Mouse (Mus musculus): ENCODE measurements around the gene Zfpl1.

Gene Zfpl1

DNA sequence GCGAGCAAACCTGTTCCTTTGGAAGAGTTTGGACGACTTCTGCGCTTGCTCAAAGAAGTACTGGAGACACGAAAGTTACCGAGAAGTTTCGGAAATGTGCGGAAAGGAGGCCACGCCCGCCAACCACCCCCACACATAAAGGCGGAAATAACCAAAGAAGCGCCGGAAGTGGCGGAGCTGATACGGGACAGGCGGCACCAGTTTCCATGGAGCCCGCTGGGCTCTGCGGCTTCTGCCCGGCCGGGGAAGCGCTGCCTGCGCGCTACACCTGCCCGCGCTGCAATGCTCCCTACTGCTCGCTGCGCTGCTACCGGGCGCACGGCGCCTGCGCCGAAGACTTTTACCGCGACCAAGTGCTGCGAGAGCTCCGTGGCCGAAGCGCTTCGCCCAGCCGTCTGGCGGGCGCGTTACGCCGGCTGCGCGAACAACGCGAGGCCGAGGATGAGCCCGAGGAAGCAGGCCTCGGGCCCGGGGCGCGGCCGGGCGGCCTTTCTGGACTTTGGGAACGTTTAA lies 23.7 kb downstream of the Zfpl1 start, which contains the start of gene Znhit2:
TSS of gene Znhit2 (plus strand) at position 172 of the 513 bp plus-strand sequence.
- in situ Hi-C loops (cut with MboI, MseI), result no loop called here

DNA sequence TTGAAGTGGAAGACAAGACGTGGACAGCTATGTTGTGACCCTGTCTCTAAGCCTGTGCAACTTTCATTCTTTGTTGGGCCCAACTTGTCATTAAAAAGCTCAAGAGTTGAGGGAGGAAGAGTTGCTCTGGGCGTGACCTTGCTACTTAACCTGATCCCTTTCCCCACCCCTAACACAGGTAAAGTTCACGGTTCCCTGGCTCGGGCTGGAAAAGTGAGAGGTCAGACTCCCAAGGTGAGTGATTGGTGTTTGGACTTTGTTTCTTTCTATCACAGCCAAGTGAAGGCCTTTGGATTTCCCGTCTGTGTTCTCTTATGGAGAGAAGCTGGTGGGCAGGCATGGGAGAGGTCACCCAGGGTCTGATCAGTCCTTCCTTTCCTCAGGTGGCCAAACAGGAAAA lies 25.8 kb downstream of the Zfpl1 start:
- in situ Hi-C loops (cut with MboI, MseI), result loop anchor here (5.0 kb wide), 1 partner anchor 58 kb away; the partner anchor contains the start of gene Sac3d1

DNA sequence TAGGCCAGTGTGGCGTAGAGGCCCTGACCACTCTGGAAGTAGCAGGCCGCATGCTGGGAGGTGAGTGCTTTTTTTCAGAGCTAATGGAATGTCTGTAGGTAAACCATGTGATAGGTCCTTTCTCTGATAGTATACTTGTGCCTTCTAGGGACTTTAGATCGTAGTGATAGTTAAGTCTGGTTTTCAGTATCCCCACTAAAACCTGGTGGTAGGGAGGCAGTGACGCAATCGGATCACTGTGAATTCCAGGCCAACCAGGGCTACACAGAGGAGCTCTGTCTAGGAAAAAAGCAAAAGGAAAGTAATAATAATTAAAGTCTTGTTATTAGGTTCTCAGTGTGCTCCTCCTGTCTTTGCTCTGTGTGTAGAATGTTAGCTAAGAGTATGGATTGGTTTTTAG lies 26.2 kb downstream of the Zfpl1 start:
- in situ Hi-C loops (cut with MboI, MseI), result loop anchor here (5.0 kb wide), 1 partner anchor 59 kb away; the partner anchor contains the start of gene Sac3d1

DNA sequence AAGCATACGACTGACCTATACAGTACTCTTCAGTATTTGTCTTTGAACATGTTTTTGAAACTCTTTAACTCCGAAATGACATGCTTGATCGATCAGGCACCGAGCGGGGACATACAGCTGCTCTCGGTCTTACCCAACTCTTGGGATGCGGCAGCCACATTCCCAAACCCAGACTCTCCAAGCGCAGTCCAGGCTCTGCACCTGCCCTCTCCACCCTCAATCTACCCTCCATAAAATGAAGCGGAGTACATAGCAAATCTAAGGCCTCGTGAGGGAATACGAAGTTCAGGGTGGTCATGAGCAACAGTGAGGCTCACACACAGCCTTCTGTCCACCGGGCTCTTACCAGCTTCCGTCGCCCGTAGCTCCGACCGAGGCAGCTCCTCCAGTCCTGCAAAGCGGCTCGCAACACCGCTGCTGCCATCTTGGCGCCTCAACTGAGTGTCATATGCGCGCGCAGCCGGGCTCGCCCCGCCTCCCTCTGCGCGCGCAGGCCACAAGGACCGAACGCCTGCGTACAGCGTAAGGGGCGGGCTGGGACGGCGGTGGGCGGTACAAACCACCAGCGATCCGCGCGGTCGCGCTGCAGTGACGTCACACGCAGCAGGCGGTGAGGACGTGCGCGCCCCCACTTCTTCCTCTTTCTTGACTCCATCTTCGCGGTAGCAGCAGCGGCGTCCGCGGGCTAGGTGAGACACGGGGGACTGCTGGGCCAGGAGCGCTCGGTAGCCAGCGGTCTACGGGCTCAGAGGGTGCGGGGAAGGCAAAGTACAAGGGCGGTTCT lies 27.3 kb downstream of the Zfpl1 start, which contains the start of the genes Mrpl49 and Fau:
TSS of gene Mrpl49 (minus strand) at position 473 of the 784 bp plus-strand sequence.
TSS of gene Fau (plus strand) at position 532 of the 784 bp plus-strand sequence.
- in situ Hi-C loops (cut with MboI, MseI), result loop anchor here (5.0 kb wide), 1 partner anchor 60 kb away; the partner anchor contains the start of gene Sac3d1

DNA sequence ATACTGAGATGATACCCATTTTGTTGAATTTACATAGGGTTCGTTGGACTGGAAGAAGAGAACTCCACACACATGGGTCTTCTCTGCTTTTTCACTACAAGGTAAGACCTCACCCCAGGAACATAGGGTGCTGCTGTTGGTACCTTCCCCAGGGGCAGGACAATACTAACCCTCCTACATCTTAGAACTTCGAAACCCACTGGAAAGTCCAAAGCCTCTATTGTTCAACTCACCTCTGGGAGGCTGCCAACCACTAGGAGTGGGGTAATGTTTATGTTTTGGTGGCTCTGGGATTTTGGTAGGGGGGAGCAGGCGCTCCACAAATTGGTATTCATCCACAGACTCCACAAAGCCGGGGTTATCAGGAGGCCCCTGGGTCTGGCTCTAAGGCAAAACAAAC lies 28.1 kb downstream of the Zfpl1 start:
- in situ Hi-C loops (cut with MboI, MseI), result loop anchor here (5.0 kb wide), 1 partner anchor 61 kb away; the partner anchor contains the start of gene Sac3d1

DNA sequence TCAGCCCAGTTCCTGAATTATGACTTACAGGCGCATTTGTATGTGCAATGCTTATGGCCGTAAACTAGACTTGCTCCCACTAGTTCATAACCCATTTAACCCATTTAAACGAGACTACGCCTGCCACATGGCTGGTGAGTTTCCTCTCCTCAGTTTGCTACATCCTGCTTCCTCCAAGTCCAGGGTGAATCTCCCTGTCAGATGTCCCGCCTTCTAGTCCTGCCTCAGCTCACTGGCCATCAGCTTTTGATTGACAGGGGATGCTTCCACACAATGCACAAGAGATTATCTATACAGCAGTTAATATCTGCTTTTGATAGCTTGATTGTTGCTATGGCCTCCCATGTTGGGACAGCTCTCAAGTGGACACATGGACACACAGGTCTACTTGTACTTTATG lies 30.5 kb downstream of the Zfpl1 start:
- in situ Hi-C loops (cut with MboI, MseI), result no loop called here

DNA sequence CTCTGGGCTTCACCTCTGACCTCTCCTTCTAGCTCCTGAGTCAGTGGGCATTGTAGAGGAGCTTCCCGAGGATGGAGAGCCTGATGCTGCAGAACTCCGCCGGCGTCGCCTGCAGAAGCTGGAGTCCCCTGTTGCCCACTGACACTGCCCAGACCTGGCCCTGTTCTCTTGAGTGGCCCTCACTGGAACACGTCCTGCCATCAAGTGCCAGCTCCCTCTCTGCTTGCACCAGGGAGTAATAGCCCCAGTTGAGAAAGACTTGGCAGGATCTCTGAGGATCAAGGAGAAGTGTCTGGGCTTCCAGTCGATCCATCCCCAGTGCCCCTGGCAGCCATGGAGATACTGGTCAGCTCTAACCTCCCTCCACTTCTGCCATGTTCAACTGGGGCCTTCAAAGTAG lies 32.2 kb downstream of the Zfpl1 start:
- in situ Hi-C loops (cut with MboI, MseI), result no loop called here

DNA sequence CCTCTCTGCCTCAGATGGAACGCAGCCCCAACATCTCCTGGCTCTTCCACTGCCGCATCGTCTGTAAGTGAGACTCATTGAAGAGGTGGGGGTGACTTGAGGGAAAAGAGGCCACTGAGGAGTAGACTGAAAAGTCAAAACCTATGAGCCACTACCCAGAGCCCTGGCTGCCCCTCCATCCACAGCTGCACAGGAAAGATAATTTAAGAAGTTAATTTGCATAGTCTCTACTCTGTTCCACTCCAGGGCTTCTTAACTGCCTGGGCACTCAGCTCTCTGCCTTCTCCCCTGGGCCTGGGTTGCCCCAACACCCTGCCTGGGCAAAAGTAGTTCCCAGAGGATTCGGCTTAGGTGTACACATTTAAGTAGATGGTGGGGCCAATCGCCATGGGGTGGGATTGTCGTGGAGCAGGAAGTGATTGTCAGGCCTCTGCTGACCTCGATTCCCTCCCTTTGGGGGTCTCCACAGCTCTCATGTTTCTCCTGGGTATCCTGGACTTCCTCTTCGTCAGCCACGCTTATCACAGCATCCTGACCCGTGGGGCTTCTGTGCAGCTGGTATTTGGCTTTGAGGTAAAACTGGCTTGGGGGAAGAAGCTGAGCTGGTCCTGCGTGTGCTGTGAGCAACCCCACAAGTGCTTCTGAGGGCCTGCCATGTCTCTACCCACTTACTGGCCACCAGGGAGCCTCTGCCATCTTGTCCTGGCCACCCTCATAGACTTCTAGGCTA lies 35.9 kb downstream of the Zfpl1 start:
- in situ Hi-C loops (cut with MboI, MseI), result loop anchor here (10.0 kb wide), 1 partner anchor 954 kb away; the partner anchor contains the start of gene Cnih2

DNA sequence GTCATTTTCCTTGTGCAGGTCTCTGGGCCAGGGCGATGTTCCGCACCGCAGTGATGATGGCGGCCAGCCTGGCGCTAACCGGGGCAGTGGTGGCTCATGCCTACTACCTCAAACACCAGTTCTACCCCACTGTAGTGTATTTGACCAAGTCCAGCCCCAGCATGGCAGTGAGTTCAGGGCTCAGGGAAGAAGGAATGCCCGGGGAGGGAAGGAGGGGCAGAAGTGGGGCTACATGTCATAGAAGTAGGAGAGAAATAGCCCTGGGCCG lies 36.9 kb downstream of the Zfpl1 start:
- in situ Hi-C loops (cut with MboI, MseI), result loop anchor here (10.0 kb wide), 1 partner anchor 953 kb away; the partner anchor contains the start of gene Cnih2

DNA sequence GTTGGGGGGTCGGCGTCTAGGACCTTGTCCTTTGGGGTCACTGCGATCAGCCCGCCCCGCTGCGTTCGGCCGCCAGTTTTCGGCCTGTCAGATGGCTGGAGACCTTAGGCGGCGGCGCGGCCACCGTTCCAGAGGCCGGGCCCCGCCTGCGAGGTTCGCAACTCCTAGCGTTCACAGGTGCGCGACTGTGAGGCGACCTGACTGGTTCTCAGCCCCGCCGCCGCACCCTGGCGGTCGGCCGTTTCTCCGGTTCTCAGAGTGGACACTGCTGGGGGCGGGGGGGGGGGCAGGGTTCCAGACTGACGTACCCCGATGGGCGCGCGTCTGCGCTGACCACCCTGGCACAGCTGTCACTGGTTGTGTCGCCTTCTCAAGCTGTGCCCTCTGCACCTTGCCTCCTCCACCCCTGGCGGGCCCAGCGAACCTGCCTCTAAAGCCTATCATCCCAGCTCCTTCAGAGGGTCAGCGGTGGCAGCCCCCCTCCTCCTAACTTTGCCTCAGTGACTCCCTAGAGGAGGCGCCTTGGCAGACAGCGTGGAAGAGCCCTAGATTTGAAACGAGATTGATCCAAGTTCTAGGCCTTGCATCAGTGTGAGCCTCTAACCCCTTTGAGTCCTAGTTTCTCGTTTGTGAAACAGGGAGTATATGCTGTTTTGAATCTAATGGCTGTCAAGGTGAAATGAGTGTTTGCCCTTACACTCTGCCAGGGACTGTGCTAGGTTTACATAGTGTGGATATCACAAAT lies 37.4 kb downstream of the Zfpl1 start:
- in situ Hi-C loops (cut with MboI, MseI), result loop anchor here (10.0 kb wide), 1 partner anchor 953 kb away; the partner anchor contains the start of gene Cnih2

DNA sequence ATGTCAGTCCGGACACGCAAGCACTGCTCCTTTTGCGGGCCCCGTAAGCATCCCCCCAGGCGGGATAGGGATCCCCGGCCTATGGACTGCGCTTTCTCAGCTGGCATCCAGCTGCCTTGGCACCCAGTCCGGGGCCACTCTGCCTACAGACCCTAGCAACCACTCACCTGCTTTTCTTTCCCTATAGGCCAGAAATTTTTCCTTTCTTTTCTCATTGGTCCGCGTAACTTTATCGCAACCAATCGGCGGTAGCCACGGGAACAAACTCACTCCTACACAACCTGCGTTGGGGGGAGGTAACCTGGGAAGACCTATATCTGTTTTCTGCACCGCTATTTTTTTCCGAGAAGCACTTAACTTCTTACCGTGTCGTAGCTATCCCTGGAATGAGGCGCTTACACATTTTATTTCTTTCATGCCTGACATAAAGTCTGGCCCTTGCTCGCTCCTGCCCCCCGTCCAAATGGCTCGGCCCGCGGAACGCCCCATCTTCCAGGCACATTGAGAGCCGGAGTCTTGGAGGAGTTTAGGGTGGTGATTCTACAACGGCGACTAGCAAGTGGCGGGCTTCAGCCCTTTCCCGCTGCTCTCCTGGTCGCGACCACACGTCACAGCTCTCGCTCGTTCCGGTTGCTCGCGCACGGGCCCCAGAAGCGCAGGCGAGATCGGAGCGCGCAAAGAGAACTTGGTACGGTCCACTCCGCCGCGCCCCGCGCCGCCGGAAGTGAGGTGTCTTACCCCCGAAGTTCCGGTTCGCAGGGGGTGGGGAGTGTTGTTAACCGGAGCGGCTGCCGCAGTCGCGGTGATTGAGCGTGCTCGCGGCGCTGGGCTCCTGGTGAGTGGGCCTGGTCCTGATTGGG lies 38.2 kb downstream of the Zfpl1 start, which contains the start of gene Syvn1:
TSS of gene Syvn1 (plus strand) at position 283 of the 860 bp plus-strand sequence.
- in situ Hi-C loops (cut with MboI, MseI), result loop anchor here (10.0 kb wide), 1 partner anchor 952 kb away; the partner anchor contains the start of gene Cnih2

DNA sequence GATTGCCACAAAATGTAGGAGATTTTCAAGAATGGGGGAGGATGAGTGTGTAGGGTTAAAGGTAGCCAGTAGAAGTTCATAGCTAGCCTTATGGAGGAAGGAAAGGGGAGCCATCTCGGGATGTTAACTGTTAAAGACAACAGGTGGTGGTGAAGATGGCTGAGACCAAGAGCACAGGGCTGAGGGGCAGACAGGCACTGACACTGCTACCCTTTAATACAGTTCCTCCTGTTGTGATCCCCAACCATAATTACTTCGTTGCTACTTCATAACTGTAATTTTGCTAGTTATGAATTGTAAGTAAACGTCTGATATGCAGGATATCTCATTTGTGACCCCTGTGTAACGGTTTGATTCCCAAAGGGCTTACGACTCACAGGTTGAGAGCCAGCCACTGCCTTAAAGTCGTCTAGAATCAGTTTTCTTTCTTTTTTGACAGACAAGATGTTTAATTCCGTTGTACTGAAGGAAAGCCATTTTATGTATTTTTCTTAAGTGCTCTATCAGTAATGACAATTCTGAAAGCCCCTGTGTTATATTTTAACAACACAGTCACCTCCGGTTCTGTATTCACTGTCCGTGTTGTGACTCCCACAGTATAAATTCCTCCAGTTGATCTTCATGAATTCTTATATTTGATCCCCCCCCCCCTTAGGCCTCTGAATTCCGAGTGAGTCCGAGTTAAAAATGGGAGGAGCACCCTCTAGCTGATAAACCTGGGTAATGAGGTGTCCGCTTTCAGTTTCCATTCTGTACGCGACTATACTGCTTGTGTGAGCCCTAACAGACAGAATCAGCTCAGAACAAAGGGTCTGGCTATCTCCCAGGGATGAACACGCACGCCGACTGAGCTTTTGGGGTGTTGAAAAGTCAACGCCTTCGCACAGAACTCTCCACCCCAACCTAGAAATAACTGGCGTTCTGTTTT lies 39.1 kb downstream of the Zfpl1 start:
- in situ Hi-C loops (cut with MboI, MseI), result loop anchor here (10.0 kb wide), 1 partner anchor 951 kb away; the partner anchor contains the start of gene Cnih2

DNA sequence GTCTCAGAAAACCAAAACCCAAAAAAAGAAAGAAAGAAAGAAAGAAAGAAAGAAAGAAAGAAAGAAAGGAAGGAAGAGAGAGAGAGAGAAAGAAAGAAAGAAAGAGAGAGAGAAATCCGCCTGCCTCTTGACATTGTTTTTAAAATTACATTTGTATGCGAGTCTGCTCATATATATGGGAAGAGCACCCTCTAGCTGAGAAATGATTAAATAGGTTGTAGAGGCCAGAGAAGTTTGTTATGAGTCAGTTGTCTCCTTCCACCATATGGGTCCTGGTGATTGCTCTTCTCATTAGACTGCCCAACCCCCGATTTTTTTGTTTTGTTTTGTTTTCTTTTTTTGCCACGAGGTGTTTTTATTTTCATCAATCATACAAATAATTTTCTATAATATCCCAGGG lies 40.7 kb downstream of the Zfpl1 start:
- in situ Hi-C loops (cut with MboI, MseI), result loop anchor here (10.0 kb wide), 1 partner anchor 949 kb away; the partner anchor contains the start of gene Cnih2

DNA sequence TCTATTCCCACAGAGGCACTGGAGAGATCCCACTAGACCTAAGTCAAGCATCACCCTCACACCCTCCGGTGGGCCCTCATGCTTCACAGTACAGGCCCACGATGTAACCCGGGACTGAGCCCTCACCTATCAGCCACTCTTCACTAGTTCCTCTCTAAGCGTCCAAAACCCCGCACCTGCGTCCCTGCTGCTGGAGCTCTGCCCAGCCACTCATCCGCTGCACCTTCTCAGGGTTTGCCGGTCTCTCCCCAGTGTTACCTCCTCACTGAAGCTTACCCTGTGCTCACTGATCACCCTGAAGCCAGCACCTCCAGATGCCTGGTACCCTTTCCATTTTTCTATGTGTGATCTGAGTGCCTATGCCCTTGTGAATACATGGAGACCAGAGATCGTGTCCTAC lies 42.5 kb downstream of the Zfpl1 start:
- in situ Hi-C loops (cut with MboI, MseI), result loop anchor here (10.0 kb wide), 1 partner anchor 947 kb away; the partner anchor contains the start of gene Cnih2

DNA sequence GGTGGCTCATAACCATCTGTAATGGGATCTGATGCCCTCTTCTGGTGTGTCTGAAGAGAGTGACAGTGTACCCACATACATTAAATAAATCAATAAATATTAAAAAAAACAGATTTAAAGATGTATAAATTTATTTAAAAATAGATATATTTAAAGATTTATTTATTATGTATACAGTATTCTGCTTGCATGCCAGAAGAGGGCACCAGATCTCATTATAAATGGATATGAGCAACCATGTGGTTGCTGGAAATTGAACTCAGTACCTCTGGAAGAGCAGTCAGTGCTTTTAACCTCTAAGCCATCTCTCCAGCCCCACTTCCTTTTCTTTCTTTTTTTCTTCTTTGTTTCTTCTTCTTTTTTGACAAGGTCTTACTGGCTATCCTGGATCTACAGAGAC lies 44.8 kb downstream of the Zfpl1 start:
- in situ Hi-C loops (cut with MboI, MseI), result loop anchor here (10.0 kb wide), 1 partner anchor 945 kb away; the partner anchor contains the start of gene Cnih2

DNA sequence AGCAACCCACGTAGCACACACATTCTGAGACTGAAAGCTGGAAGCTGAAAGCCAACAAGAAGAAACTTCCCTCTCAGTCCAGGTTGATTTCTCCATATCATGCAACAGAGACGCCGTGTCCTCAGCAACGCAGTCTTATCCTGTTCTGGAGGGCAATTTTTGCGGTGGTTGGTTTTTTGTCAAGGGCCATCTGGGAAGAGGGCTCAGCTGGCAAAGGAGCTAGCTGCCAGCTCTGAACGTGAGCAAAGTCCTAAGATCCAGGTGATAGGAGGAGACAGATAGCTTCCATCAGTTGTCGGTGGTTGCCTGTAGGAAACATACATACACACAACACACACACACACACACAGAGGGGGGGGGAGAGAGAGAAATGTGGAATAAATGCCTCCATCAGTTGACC lies 46.4 kb downstream of the Zfpl1 start:
- in situ Hi-C loops (cut with MboI, MseI), result no loop called here

DNA sequence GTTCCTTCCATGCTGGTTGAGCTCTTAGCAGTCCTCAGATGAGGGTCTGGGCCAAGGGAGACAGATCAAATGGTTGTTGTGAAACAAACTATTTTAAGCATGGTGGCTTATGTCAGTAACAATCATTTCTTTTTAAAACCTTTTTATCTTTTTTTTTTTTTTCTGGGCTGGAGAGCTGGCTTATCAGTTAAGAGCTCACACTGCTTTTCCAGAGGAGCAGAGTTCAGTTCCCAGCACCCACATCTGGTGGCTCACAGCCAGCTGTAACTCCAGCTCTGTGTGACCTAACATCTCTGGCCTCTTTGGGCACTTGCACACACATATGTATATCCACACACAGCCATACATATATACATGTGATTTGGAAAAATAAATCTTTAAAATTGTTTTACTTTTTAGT lies 47.1 kb downstream of the Zfpl1 start:
- in situ Hi-C loops (cut with MboI, MseI), result no loop called here

DNA sequence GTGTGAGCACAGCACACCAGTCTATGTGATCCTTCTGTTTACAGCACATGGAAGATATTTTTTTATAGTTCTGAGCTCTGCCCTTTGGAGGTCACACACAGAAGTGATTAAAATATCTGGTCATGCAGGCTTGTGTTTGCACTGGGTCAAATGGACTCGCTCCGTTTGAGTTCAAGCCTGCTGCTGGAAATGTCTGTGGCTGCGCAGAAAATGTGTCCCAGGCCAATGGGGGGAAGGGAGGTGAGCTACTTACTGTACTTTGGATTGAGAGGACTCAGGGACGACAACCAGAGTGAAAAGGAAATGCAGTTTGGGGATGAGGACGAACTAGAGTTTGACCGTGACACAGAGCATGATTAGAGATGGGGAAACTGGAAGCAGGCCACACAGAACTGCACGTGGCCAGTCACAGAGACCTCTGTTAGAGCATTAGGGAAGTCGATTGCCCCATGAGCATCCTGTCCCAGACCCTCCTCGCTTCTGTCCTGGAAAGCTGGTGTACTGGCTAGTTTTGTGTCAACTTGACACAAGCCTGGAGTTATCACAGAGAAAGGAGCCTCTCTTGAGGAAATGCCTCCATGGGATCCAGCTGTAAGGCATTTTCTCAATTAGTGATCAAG lies 48.7 kb downstream of the Zfpl1 start:
- in situ Hi-C loops (cut with MboI, MseI), result no loop called here
